ENCODE assay signal across 11 mouse cellular contexts in genomic region chr5:81329571-81329971, GRCm38 (mm10).
DNase-seq lines count a peak whose midpoint lies in the region; ATAC-seq and TF ChIP-seq lines count a peak whose summit lies in the region.
"Had no signal": no experiment of that assay in that cellular context is flagged by ENCODE, and none has a peak within 500 bp of the region (broad histone marks: within the 10 kb centered on the region; RNA-seq: fewer than 3 reads in every experiment).

No protein-coding gene starts in this region.

- TF ChIP-seq CTCF in lung, embryonic 14.5 days (IDR thresholded peaks at IDR 0.05; ENCODE audit: low read depth) = 0 out of 2 replicates have a peak, but pooled peaks have one; percentile 3
- no peak for TF ChIP-seq CTCF in lung, adult 2 months (IDR thresholded peaks at IDR 0.05; ENCODE audit: insufficient read depth, low read length)

- no peak for TF ChIP-seq POLR2A in lung, adult 2 months (IDR thresholded peaks at IDR 0.05; ENCODE audit: borderline replicate concordance, extremely low read depth, low read depth, low read length)

- no peak overlapping the region for H3K27ac ChIP-seq in lung, embryonic 14.5 days (ENCODE audit: low read depth)
- no peak overlapping the region for H3K27ac ChIP-seq in hindbrain, embryonic 11.5 days (ENCODE audit: low read depth, low read length)
- H3K27ac ChIP-seq in neural tube, embryonic 15.5 days (replicated peaks) = no peak overlapping the region
- H3K27ac ChIP-seq: macrophage had no signal

- no peak overlapping the region for H3K9ac ChIP-seq in lung, embryonic 14.5 days
- no peak overlapping the region for H3K9ac ChIP-seq in hindbrain, embryonic 11.5 days (ENCODE audit: low read depth, low read length)
- H3K9ac ChIP-seq in neural tube, embryonic 15.5 days (replicated peaks) = no peak overlapping the region

- no peak for ATAC-seq in lung, embryonic 14.5 days (ENCODE audit: insufficient read depth)
- peak; percentile 43; the same call in 1 of the 2 replicates for ATAC-seq in hindbrain, embryonic 11.5 days (ENCODE audit: low FRiP score)
- ATAC-seq in neural tube, embryonic 15.5 days (ENCODE audit: low FRiP score) = 0 out of 2 replicates have a peak, but pooled peaks have one; percentile 28

- peak; percentile 52 for DNase-seq in embryo, embryonic 10 days (ENCODE audit: low spot score)
- no peak for DNase-seq in embryo, embryonic 9.5 days (ENCODE audit: extremely low spot score)
- peak; percentile 7 for DNase-seq in lung, embryonic 14.5 days
- no peak for DNase-seq in lung, adult 2 months
- peak; percentile 25 for DNase-seq in hindbrain, embryonic 11.5 days (ENCODE audit: low spot score)
- DNase-seq in thymus, postnatal 25 days = no peak
- DNase-seq in adrenal gland, adult 2 months = no peak
- DNase-seq: cerebellum, adult 18-20 months; thymus, postnatal 14 days had no signal

- no peaks in the 10 kb centered on the region for H3K4me1 ChIP-seq in lung, embryonic 14.5 days (ENCODE audit: insufficient read depth)
- no peaks in the 10 kb centered on the region; the same call in 1 of the 2 replicates for H3K4me1 ChIP-seq in lung, adult 2 months (ENCODE audit: control insufficient read depth, insufficient read depth, low read length)
- no peaks in the 10 kb centered on the region for H3K4me1 ChIP-seq in hindbrain, embryonic 11.5 days (replicated peaks; ENCODE audit: control insufficient read depth, insufficient read depth, low read length)
- H3K4me1 ChIP-seq in neural tube, embryonic 15.5 days = peaks cover 5% of the 10 kb centered on the region; the same call in 1 of the 2 replicates

- H3K27me3 ChIP-seq in lung, embryonic 14.5 days (ENCODE audit: insufficient read depth, low read length) = no peaks in the 10 kb centered on the region
- no peaks in the 10 kb centered on the region for H3K27me3 ChIP-seq in hindbrain, embryonic 11.5 days (ENCODE audit: control insufficient read depth, insufficient read depth, low read length)
- no peaks in the 10 kb centered on the region for H3K27me3 ChIP-seq in neural tube, embryonic 15.5 days (replicated peaks)

- 41% methylated on average over 18 of the region's 18 CpGs for WGBS in lung, embryonic 14.5 days
- WGBS in lung, adult 2 months = 49% methylated on average over 18 of the region's 18 CpGs
- 21% methylated on average over 16 of the region's 18 CpGs for WGBS in hindbrain, embryonic 11.5 days
- 25% methylated on average over 18 of the region's 18 CpGs for WGBS in neural tube, embryonic 15.5 days

- no peaks in the 10 kb centered on the region for H3K9me3 ChIP-seq in lung, embryonic 14.5 days (ENCODE audit: low read depth, low read length)
- H3K9me3 ChIP-seq in hindbrain, embryonic 11.5 days (ENCODE audit: control insufficient read depth, low read length) = no peaks in the 10 kb centered on the region
- H3K9me3 ChIP-seq in neural tube, embryonic 15.5 days (replicated peaks) = no peaks in the 10 kb centered on the region

- H3K4me3 ChIP-seq in lung, embryonic 14.5 days (ENCODE audit: low read depth, low read length) = no peak overlapping the region
- no peak overlapping the region for H3K4me3 ChIP-seq in lung, adult 2 months (replicated peaks; ENCODE audit: extremely low read depth, low read depth, low read length)
- no peak overlapping the region for H3K4me3 ChIP-seq in hindbrain, embryonic 11.5 days (ENCODE audit: low read depth, low read length)
- H3K4me3 ChIP-seq in neural tube, embryonic 15.5 days (replicated peaks) = no peak overlapping the region

- H3K36me3 ChIP-seq in lung, embryonic 14.5 days (ENCODE audit: insufficient read depth) = no peaks in the 10 kb centered on the region
- no peaks in the 10 kb centered on the region for H3K36me3 ChIP-seq in hindbrain, embryonic 11.5 days (ENCODE audit: control insufficient read depth, insufficient read depth, low read length)
- no peaks in the 10 kb centered on the region for H3K36me3 ChIP-seq in neural tube, embryonic 15.5 days

- 0 out of 2 replicates have a peak overlapping the region, but pooled peaks have one; percentile 10 for H3K4me2 ChIP-seq in lung, embryonic 14.5 days
- peak overlapping the region; percentile 6 for H3K4me2 ChIP-seq in hindbrain, embryonic 11.5 days (replicated peaks; ENCODE audit: low read depth, low read length)
- H3K4me2 ChIP-seq in neural tube, embryonic 15.5 days = peak overlapping the region; percentile 8; the same call in 1 of the 2 replicates

Comparison
In these comparisons a context has a peak if more than half of its experiments do, and no peak if none do; other contexts are left out.
1. DNase-seq: peak in embryo, embryonic 10 days (single experiment), lung, embryonic 14.5 days (single experiment) and hindbrain, embryonic 11.5 days (single experiment); none in embryo, embryonic 9.5 days (single experiment), lung, adult 2 months (single experiment), thymus, postnatal 25 days (single experiment) and adrenal gland, adult 2 months (single experiment).
2. Peak in every context shown above with its lines, with median percentiles within 50 percentile points of each other: H3K4me2 ChIP-seq.